Mouse (Mus musculus): ENCODE results near the gene Gm21119. TPM values are rescaled to one million over a fixed set of nuclear protein-coding genes. Genes with fewer than 3 reads are reported as not detected.
"Not testable (repeated sequence)": the region's sequence is repeated elsewhere in the genome, so short reads cannot be mapped to it uniquely, and the experiment has no call there.

The Gm21119 gene
- polyA plus RNA-seq (2012; rRNA removed), result 0.12 TPM in 1 of 2 replicates, not detected in the other
- polyA plus RNA-seq (2014; fragmentation: Nextera tagmentation; extraction: Ambion mirVana), result 0.12 TPM in 1 of 2 replicates, not detected in the other

DNA sequence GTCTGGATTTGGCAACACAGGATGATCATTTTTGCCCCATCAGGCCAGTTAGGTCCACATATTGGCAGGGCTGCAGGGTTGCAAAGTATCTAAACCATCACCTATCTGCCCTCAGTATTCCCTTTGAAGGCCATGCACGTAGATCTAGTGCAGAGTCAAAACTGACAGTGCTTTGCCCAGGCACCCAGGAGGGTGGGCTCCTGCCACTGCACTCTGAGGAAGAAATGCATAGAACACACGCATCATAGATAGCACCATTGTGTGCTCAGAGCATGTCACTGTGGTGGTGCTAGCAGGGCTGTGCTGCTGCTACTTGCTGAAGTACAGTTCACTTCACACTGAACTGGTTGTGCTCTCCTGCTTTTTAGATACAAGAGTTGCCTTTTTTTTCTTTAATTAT lies at the start of gene Gm21119:
Gm21119 (plus strand) TSS at position 301 of the 400 bp plus-strand sequence.
- no CpG with 5 or more reads among the region's 2 CpGs for WGBS
- not testable (repeated sequence) for H3K4me1 ChIP-seq (ENCODE audit: control insufficient read depth, insufficient read depth, low read length); ATAC-seq (ENCODE audit: low FRiP score, low read depth); H3K9ac ChIP-seq (ENCODE audit: low read depth, low read length, severe bottlenecking); H3K36me3 ChIP-seq (ENCODE audit: control insufficient read depth, insufficient read depth, low read length); H3K4me3 ChIP-seq (replicated peaks; ENCODE audit: low read length); H3K27me3 ChIP-seq (ENCODE audit: control insufficient read depth, insufficient read depth, low read length); DNase-seq (ENCODE audit: low spot score); H3K9me3 ChIP-seq (ENCODE audit: control insufficient read depth, low read length); H3K4me2 ChIP-seq (replicated peaks; ENCODE audit: low read depth, low read length, severe bottlenecking); H3K27ac ChIP-seq (replicated peaks; ENCODE audit: low read depth, low read length)

DNA sequence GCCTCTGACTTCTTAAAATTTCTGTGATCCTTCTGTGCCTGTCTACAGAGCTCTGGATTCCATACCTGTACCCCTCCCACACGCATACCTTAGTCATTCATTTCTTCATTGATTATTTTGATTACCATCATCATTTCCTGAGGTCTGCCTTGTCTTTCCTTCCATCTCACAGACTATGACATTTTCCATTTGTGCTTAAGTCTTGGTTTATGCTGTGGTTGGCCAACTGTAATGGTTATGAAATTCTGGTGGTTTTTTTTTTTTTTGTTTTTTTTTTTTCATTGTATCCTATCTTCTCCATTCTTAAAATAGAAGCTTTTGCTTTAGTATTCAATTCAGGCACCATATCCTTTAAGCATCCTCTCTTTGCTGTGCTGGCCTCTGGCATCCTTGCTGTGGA lies 48.0 kb upstream of the Gm21119 start:
- not testable (repeated sequence) for DNase-seq (ENCODE audit: low spot score); H3K9ac ChIP-seq (ENCODE audit: low read depth, low read length, severe bottlenecking); H3K36me3 ChIP-seq (ENCODE audit: control insufficient read depth, insufficient read depth, low read length); H3K9me3 ChIP-seq (ENCODE audit: control insufficient read depth, low read length); H3K4me1 ChIP-seq (ENCODE audit: control insufficient read depth, insufficient read depth, low read length); H3K4me3 ChIP-seq (replicated peaks; ENCODE audit: low read length); H3K4me2 ChIP-seq (replicated peaks; ENCODE audit: low read depth, low read length, severe bottlenecking); H3K27me3 ChIP-seq (ENCODE audit: control insufficient read depth, insufficient read depth, low read length); H3K27ac ChIP-seq (replicated peaks; ENCODE audit: low read depth, low read length); ATAC-seq (ENCODE audit: low FRiP score, low read depth)
- no CpG with 5 or more reads among the region's 1 CpGs for WGBS

- whole genome bisulfite sequencing, result 80% methylated on average over 3 of the region's 6 CpGs
- H3K9me3 ChIP-seq (ENCODE audit: control insufficient read depth, low read length); H3K4me2 ChIP-seq (replicated peaks; ENCODE audit: low read depth, low read length, severe bottlenecking); H3K4me3 ChIP-seq (replicated peaks; ENCODE audit: low read length); H3K27me3 ChIP-seq (ENCODE audit: control insufficient read depth, insufficient read depth, low read length); DNase-seq (ENCODE audit: low spot score); H3K27ac ChIP-seq (replicated peaks; ENCODE audit: low read depth, low read length); H3K9ac ChIP-seq (ENCODE audit: low read depth, low read length, severe bottlenecking); H3K36me3 ChIP-seq (ENCODE audit: control insufficient read depth, insufficient read depth, low read length); ATAC-seq (ENCODE audit: low FRiP score, low read depth); H3K4me1 ChIP-seq (ENCODE audit: control insufficient read depth, insufficient read depth, low read length): not testable (repeated sequence)
Measured at GRCm38 (mm10) chr8:20581081-20581480, 33.6 kb upstream of the Gm21119 start.

DNA sequence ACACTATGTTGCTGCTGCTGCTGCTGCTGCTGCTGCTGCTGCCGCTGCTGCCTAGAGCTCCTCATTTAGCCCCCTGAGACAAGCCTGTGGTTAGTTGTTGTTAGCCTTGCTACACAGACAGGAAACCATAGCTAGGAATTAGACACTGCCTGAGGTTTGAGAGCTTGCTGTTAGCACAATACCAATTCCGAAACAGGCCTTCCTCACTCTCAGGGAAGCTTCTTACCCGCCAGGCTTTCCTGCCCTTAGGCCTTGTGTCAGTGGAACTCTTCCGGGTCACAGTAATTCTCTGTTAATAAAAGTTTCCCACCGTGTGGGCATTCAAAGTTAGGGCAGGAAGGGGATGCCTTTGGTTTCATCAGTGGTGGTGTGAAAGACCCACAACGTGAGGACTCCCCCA lies 31.9 kb upstream of the Gm21119 start:
- not testable (repeated sequence) for DNase-seq (ENCODE audit: low spot score); H3K9me3 ChIP-seq (ENCODE audit: control insufficient read depth, low read length); H3K36me3 ChIP-seq (ENCODE audit: control insufficient read depth, insufficient read depth, low read length); H3K4me1 ChIP-seq (ENCODE audit: control insufficient read depth, insufficient read depth, low read length); H3K4me2 ChIP-seq (replicated peaks; ENCODE audit: low read depth, low read length, severe bottlenecking); H3K9ac ChIP-seq (ENCODE audit: low read depth, low read length, severe bottlenecking); H3K27ac ChIP-seq (replicated peaks; ENCODE audit: low read depth, low read length); ATAC-seq (ENCODE audit: low FRiP score, low read depth); H3K27me3 ChIP-seq (ENCODE audit: control insufficient read depth, insufficient read depth, low read length); H3K4me3 ChIP-seq (replicated peaks; ENCODE audit: low read length)
- 74% methylated on average over 4 of the region's 6 CpGs for WGBS

GRCm38 (mm10) chr8:20588268-20589177 lies 26.2 kb upstream of the Gm21119 start:
- H3K4me3 ChIP-seq (replicated peaks; ENCODE audit: low read length); H3K4me1 ChIP-seq (ENCODE audit: control insufficient read depth, insufficient read depth, low read length); ATAC-seq (ENCODE audit: low FRiP score, low read depth); H3K9me3 ChIP-seq (ENCODE audit: control insufficient read depth, low read length); H3K27me3 ChIP-seq (ENCODE audit: control insufficient read depth, insufficient read depth, low read length); H3K27ac ChIP-seq (replicated peaks; ENCODE audit: low read depth, low read length); H3K36me3 ChIP-seq (ENCODE audit: control insufficient read depth, insufficient read depth, low read length); H3K4me2 ChIP-seq (replicated peaks; ENCODE audit: low read depth, low read length, severe bottlenecking); H3K9ac ChIP-seq (ENCODE audit: low read depth, low read length, severe bottlenecking): not testable (repeated sequence)
- 36% methylated on average over 3 of the region's 12 CpGs for WGBS
- peak; percentile 2 for DNase-seq (ENCODE audit: low spot score)

- not testable (repeated sequence) for H3K9me3 ChIP-seq (ENCODE audit: control insufficient read depth, low read length); H3K4me1 ChIP-seq (ENCODE audit: control insufficient read depth, insufficient read depth, low read length); H3K4me3 ChIP-seq (replicated peaks; ENCODE audit: low read length); H3K4me2 ChIP-seq (replicated peaks; ENCODE audit: low read depth, low read length, severe bottlenecking); H3K36me3 ChIP-seq (ENCODE audit: control insufficient read depth, insufficient read depth, low read length); H3K9ac ChIP-seq (ENCODE audit: low read depth, low read length, severe bottlenecking); DNase-seq (ENCODE audit: low spot score); H3K27me3 ChIP-seq (ENCODE audit: control insufficient read depth, insufficient read depth, low read length); ATAC-seq (ENCODE audit: low FRiP score, low read depth); H3K27ac ChIP-seq (replicated peaks; ENCODE audit: low read depth, low read length)
- WGBS, result 89% methylated on average over 1 of the region's 4 CpGs
Measured at GRCm38 (mm10) chr8:20589178-20589539, 25.6 kb upstream of the Gm21119 start.

- not testable (repeated sequence) for H3K4me3 ChIP-seq (replicated peaks; ENCODE audit: low read length); H3K27ac ChIP-seq (replicated peaks; ENCODE audit: low read depth, low read length); H3K9me3 ChIP-seq (ENCODE audit: control insufficient read depth, low read length); DNase-seq (ENCODE audit: low spot score); H3K4me2 ChIP-seq (replicated peaks; ENCODE audit: low read depth, low read length, severe bottlenecking); ATAC-seq (ENCODE audit: low FRiP score, low read depth); H3K9ac ChIP-seq (ENCODE audit: low read depth, low read length, severe bottlenecking); H3K36me3 ChIP-seq (ENCODE audit: control insufficient read depth, insufficient read depth, low read length); H3K4me1 ChIP-seq (ENCODE audit: control insufficient read depth, insufficient read depth, low read length); H3K27me3 ChIP-seq (ENCODE audit: control insufficient read depth, insufficient read depth, low read length)
- WGBS, result 81% methylated on average over 3 of the region's 9 CpGs
Measured at GRCm38 (mm10) chr8:20590117-20590997, 24.4 kb upstream of the Gm21119 start.

DNA sequence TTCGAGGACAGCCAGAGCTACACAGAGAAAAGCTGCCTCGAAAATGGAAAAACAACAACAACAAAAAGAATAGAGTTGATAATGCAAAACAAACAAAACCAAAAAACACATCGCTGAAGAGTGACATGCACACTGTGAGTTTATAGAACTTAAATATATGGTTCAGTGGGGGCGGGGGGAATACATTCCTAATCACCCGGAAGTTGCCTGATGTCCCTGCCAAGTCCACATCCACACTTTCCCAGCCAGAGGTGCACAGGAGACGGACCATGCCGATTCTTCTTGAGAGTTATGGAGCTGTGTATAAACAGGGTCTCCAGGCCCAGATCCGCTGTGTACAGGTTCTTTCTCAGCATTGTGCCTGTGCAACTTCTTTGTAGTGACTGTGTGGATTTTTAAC lies 23.7 kb upstream of the Gm21119 start:
- H3K27ac ChIP-seq (replicated peaks; ENCODE audit: low read depth, low read length); DNase-seq (ENCODE audit: low spot score); H3K4me3 ChIP-seq (replicated peaks; ENCODE audit: low read length); H3K36me3 ChIP-seq (ENCODE audit: control insufficient read depth, insufficient read depth, low read length); ATAC-seq (ENCODE audit: low FRiP score, low read depth); H3K4me2 ChIP-seq (replicated peaks; ENCODE audit: low read depth, low read length, severe bottlenecking); H3K9ac ChIP-seq (ENCODE audit: low read depth, low read length, severe bottlenecking); H3K4me1 ChIP-seq (ENCODE audit: control insufficient read depth, insufficient read depth, low read length); H3K9me3 ChIP-seq (ENCODE audit: control insufficient read depth, low read length); H3K27me3 ChIP-seq (ENCODE audit: control insufficient read depth, insufficient read depth, low read length): not testable (repeated sequence)
- 67% methylated on average over 4 of the region's 8 CpGs for WGBS

Measured in limb, embryonic 14.5 days (tissue).